Mouse (Mus musculus): ENCODE data around the gene Tnfrsf23.
"Not testable (repeated sequence)": the region's sequence is repeated elsewhere in the genome, so short reads cannot be mapped to it uniquely, and the experiment has no call there.

Gene Tnfrsf23

DNA sequence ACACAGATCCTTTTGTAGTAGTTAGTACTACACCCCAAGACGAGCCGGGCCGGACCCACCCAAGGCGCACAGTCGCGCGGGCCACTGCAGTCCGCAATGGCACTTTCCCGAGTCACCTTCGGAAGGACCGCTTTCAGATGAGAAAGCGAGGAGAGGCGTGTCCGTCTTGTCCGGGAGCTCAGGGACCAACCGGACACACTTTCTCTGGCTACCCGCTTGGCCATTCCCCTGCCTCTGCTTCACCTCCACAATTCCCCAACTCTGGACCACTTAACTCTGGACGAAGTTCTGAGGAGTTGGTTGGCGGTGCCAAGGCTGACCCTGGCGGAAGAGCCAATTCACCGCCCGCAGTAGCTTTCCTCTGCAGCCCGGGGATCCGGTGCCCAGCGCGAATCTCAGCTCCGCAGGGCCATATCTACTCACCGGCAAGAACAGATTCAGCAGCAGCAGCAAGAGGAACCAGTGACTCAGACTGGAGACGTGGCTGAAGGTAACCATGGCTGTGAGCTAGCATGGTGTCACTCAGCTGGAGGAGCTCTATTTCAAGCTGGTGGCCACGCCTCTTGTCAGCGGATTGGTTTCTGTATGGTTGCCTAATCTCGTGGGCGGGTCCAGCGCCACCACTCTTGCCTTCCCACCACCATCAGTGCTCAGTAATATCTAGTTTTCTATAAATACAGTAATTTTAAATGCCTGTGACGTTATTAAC lies at the start of gene Tnfrsf23:
Tnfrsf23 (minus strand) TSS at position 514 of the 709 bp plus-strand sequence.
- DNase-seq (ENCODE audit: low spot score) = peak; percentile 68

DNA sequence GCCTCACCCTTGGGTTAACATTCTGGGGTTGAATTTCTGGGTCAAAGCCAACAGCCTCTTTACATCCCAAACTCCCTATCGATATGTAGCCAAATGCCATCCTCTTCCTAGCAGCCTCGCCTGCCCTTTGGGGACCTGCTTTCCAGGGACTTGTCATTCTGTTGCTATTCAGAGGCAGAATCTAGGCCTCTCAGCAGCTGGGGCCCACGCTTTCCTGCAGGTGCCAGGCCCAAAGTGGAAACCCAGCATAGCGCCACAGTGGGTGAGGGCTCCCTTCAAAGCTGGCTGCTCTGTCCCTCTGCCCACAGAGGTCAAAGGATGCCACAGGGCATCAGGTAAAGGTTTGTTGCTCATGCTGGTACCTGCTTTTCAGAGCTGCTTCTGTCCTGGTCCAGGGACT lies 48.1 kb upstream of the Tnfrsf23 start:
- DNase-seq (ENCODE audit: low spot score) = no peak

GRCm38 (mm10) chr7:143729886-143730285 lies 44.2 kb upstream of the Tnfrsf23 start:
- no peak for DNase-seq (ENCODE audit: low spot score)

- no peak for DNase-seq (ENCODE audit: low spot score)
These were observed 40.7 kb upstream of the Tnfrsf23 start for GRCm38 (mm10) chr7:143726396-143726795.

GRCm38 (mm10) chr7:143723841-143724240 lies 38.2 kb upstream of the Tnfrsf23 start:
- no peak for DNase-seq (ENCODE audit: low spot score)

DNA sequence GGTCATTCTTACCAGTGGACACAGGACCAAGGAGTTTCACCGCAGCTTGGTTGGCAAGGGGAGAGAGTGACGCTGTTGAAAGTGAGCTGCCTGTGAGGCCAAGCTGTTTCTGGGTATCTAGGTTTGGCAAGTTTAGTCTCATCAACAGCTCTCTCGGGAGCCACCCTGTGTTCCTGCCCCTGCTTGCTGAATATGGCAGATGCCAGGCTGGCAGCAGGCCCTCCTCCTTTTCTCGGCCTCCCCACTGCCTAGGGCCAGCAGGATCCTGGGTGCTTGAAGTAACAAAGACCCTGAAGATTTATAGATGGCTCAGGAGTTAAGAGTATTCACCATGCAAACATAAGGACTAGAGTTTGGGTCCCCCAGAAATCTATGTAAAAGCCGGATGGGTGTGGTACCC lies 37.0 kb upstream of the Tnfrsf23 start:
- DNase-seq (ENCODE audit: low spot score) = no peak

DNA sequence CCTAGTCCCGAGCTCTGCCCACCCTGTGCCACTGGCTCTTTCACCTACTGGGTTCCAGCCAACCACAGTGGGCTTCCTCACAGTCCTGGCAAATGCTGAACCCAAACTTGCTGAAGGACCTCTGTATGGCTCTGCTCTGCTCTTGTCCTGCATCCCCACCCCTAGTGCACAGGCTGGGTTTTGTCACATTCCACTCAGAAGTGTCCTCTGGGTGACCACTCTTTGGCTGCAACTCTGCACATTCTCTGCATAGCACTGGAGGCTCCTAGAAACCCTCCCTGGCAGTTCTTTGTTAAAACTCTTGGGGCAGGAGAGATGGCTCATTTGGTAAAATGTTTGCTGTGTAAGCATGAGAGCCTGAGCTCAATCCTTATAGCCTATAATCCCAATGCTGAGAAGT lies 32.1 kb upstream of the Tnfrsf23 start:
- no peak for DNase-seq (ENCODE audit: low spot score)

DNA sequence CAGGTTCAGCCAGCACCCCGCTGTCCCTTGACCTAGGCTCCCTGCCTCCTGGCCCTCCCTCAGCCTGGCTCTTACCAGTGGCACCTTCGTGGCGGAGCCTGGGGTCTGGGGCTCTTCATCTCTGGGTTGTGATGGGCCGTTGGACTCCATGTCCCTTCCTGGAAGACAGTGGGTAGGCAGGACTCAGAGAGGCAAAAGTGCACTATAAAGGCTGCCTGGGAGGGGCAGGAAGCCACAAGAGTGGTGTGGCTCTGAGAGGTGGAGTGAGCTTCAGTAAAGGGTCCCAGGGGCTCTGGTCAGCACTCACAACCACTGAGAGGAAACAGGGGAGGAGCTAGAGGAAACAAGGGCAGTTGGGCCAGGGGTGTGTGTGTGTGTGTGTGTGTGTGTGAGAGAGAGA lies 27.7 kb upstream of the Tnfrsf23 start:
- DNase-seq (ENCODE audit: low spot score) = no peak

DNA sequence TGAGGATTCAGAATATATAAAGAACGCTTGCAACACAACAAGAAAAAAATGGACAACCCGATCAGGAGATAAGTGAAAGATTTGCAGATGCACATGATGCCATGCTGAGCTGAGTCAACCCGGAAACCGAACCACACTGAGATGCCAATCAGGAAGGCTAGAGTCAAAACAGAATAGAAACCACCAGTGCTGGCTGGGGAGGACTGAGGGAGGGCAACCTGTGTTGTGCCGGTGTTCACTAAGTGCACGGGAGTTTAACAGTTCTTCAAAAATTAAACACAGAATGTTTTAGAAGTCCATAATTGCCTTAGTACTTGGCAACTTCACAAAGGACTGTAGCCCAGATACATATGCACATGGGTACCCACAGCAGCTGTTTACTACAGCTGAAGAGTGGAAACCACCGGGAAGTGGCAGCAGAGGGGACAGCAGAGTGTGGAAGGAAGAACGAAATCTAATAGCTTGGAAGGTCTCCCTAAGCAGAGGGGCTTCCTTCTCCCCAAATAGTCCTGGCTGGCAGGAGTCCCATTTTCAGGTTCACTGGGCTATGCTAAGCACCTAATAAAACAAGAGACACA lies 27.2 kb upstream of the Tnfrsf23 start:
- DNase-seq (ENCODE audit: low spot score) = no peak

- no peak for DNase-seq (ENCODE audit: low spot score)
These were observed 26.4 kb upstream of the Tnfrsf23 start for GRCm38 (mm10) chr7:143712023-143712422.

DNA sequence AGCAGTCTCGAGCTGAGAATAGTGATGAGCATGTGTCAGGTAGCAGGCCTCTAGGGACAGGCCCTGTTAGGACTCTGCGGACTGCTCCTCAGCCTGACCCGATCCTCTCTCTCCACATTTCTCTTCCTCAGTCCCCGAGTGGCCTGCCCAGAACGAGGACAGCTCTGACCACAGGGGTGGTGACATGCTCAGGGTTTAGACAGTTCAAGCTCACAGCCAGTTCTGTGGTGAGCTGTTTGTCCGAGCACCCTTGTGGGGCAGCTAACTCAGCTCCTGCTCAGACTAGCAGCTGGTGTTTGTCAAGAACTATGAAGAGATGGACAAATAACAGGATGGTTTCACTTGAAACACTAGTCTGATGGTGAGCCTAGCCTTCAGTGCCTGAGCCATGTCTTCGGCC lies 25.7 kb upstream of the Tnfrsf23 start:
- no peak for DNase-seq (ENCODE audit: low spot score)

DNA sequence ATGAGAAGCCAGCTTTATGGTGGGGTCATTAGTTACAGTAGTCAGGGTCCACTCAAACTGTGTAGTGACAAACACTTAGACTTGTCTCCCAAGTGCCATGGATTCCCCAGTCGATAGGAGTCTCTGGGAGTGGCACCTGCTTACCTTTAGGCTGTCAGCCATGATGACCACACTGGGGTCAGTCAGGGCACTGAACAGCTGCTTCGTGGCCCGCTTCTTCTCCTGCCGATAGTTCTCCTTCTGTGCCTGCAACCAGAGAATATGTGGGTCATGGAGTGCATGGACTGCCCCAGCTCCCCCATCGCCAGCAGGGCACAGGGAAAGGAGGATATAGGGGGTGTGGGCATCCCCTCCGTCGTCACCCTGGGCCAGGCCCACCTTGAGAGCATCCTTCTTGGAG lies 23.7 kb upstream of the Tnfrsf23 start:
- no peak for DNase-seq (ENCODE audit: low spot score)

GRCm38 (mm10) chr7:143706697-143707438 lies 21.2 kb upstream of the Tnfrsf23 start:
- peak; percentile 89 for DNase-seq (ENCODE audit: low spot score)

DNA sequence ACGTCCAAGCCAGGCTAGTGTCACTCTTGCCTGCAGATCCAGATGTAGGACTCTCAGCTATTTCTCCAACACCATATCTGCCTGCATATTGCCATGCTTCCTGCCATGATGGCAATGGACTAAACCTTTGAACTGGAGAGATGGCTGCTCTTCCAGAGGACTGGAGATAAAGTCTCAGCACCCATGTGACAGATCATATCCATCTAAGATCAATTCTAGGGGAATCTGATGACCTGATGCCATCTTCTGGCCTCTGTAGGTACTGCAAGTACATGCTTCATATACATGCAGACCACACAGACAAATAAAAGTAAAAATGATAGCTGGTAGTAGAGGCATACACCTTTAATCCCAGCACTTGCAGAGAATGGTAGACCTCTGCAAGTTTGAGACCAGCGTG lies 10.5 kb upstream of the Tnfrsf23 start:
- no peak for DNase-seq (ENCODE audit: low spot score)

DNA sequence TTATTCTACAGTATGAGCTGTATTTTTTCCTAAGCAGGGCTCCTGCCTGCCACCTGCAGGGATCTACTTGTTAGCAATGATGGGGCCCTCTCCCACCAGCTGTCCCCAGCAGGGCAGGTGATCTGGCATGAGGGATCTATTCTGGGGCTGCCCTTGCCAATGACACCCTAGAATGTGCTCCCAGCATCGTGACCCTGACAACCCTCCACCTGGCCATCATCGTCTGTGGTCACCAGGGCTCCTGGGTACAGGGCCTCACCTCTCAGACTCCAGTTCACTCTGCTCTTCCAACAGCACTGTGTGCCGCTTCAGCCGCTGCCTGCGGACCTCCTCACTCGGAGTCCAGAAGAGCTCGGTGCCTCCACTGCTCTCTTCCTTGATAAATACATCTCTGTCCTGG lies 8.9 kb upstream of the Tnfrsf23 start:
- no peak for DNase-seq (ENCODE audit: low spot score)

GRCm38 (mm10) chr7:143692746-143693510 lies 7.3 kb upstream of the Tnfrsf23 start:
- DNase-seq (ENCODE audit: low spot score) = no peak

DNA sequence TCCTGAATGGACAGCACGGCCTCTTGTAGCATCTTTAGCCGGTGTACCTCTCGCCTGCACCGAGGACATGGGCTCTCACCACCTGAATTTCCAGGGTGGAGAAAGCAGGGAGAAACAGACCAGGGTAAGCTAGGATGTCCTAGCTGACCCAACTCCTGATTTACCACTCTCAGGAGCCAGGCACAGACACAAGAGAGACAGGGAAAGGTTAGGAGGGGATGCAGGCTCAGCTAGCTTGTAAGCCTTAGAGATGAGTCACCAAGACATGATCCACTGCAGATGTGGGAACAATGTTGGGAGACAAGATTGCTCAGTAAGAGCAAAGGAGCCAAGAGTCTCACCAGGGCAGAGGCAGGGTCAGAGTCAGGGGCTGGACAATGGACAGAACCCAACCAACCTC lies 6.2 kb upstream of the Tnfrsf23 start:
- no peak for DNase-seq (ENCODE audit: low spot score)

DNA sequence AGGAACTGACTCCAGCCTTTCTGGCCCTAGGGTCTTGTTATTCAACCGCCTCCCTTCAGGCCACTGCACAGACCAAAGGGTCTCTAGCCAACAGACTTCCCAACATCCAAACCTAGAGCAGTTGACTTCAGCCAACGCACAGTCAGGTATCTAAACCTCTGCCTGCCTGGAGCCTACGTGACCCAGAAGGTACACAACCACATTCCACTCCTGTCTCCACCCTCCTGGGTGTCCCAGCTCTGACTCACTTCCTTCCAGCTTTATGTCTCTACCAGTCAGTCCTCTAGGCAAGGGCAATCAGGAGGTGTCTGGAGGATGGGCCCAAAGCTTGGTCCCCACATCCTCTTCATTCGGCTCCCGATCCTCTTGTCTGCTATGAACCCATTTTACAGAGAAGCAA lies 5.5 kb upstream of the Tnfrsf23 start:
- no peak for DNase-seq (ENCODE audit: low spot score)

DNA sequence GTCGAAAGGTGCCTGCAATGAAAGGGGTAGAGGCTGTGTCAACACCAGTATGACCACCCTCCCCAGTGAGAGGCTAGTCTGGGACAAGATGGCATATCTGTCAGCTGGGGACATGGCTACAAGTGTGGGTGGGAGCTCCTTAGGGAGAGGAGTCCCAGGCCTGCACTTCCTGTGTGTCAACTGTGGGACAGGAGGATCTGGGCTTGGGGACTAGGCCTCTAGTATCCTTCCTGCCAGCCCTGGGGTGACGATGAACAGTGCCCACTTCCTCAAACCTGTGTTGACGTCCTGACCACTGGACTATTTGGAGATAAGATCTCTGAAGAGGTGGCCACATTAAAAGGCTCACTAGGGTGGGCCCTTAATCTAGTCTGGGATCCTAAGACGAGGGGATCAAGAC lies 4.3 kb upstream of the Tnfrsf23 start:
- DNase-seq (ENCODE audit: low spot score) = no peak

DNA sequence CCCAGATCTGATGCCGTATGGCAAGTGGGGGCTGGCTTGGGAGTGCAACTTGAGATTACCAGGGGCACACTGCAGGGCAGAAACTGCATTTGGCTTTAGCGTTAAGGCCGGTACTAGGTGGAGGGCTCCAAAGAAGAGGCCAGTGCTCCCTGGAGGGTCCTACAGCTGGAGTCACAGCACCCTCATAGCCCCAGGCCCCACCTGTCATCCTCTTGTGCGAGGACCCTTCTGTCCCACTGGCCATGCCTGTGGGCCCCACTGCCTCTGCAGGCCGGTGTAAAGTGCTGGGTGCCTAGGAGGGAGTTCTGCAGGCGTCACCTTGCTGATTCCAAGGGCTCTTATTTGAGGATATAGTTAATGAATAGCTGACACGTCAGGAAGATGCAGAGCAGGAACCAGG lies 3.8 kb upstream of the Tnfrsf23 start:
- DNase-seq (ENCODE audit: low spot score) = no peak

GRCm38 (mm10) chr7:143686676-143687075 lies 1.0 kb upstream of the Tnfrsf23 start:
- DNase-seq (ENCODE audit: low spot score) = not testable (repeated sequence)

DNA sequence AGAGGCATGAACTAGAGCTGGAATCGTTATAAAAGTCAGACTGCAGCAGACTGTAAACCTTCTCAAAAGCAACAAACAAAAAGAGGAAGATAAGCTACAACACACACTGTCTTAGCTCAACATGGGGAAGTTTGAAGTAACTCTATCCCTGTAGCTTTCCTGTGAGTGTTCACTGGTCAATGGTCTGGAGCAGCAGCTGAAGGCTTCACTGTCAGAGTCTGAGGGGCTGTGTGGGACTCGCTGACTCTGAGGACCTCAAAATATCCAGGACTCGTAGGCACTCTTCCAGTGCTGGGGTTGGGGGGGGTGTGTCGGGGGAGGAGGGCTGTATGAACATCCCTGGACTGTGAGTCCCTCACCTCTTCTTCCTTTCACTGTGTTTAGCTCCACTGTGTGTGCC lies 519 bp upstream of the Tnfrsf23 start:
- DNase-seq (ENCODE audit: low spot score) = not testable (repeated sequence)

- not testable (repeated sequence) for DNase-seq (ENCODE audit: low spot score)
These were observed 1.1 kb downstream of the Tnfrsf23 start for GRCm38 (mm10) chr7:143684569-143684968.
